Comparison of ENCODE assay signal across 10 mouse cellular contexts in genomic region chr2:167864228-167864627, GRCm38 (mm10).
DNase-seq lines count a peak whose midpoint lies in the region; ATAC-seq and TF ChIP-seq lines count a peak whose summit lies in the region.
"Had no signal": no experiment of that assay in that cellular context is flagged by ENCODE, and none has a peak within 500 bp of the region (broad histone marks: within the 10 kb centered on the region; RNA-seq: fewer than 3 reads in every experiment).

No protein-coding gene starts in this region.

- H3K4me1 ChIP-seq in heart, embryonic 12.5 days (replicated peaks) = peaks cover 84% of the 10 kb centered on the region
- peaks cover 12% of the 10 kb centered on the region; the same call in 1 of the 2 replicates for H3K4me1 ChIP-seq in kidney, postnatal 0 days (replicated peaks; ENCODE audit: insufficient read depth, low read length)
- H3K4me1 ChIP-seq in thymus, adult 2 months (replicated peaks; ENCODE audit: control insufficient read depth, insufficient read depth, low read length) = peaks cover 10% of the 10 kb centered on the region

- no peaks in the 10 kb centered on the region for H3K36me3 ChIP-seq in heart, embryonic 12.5 days
- no peaks in the 10 kb centered on the region for H3K36me3 ChIP-seq in kidney, postnatal 0 days (ENCODE audit: insufficient read depth, low read length)
- no peaks in the 10 kb centered on the region for H3K36me3 ChIP-seq in thymus, adult 2 months (ENCODE audit: control insufficient read depth, insufficient read depth, low read length)

- no peaks in the 10 kb centered on the region for H3K27me3 ChIP-seq in heart, embryonic 12.5 days (replicated peaks)
- no peaks in the 10 kb centered on the region for H3K27me3 ChIP-seq in kidney, postnatal 0 days (ENCODE audit: insufficient read depth, low read length)
- H3K27me3 ChIP-seq in thymus, adult 2 months (ENCODE audit: control insufficient read depth, insufficient read depth, low read length) = no peaks in the 10 kb centered on the region

- intact Hi-C loops in gastrocnemius, postnatal 14 days (cut with DNase I; ENCODE audit: low total_unique reads) = no loop called here
- intact Hi-C loops in gastrocnemius, postnatal 36 days (cut with DNase I) = no loop called here
- intact Hi-C loops in left cerebral cortex, postnatal 14 days (cut with DNase I) = no loop called here

- no peak overlapping the region for H3K27ac ChIP-seq in heart, embryonic 12.5 days (ENCODE audit: poor library complexity, severe bottlenecking)
- H3K27ac ChIP-seq in kidney, postnatal 0 days = peak overlapping the region; percentile 38; the same call in 1 of the 2 replicates
- H3K27ac ChIP-seq in thymus, adult 2 months (ENCODE audit: control insufficient read depth, insufficient read depth, low read length) = no peak overlapping the region
- H3K27ac ChIP-seq: hindbrain, postnatal 0 days; liver, embryonic 14.5 days had no signal

- H3K9me3 ChIP-seq in heart, embryonic 12.5 days (replicated peaks) = no peaks in the 10 kb centered on the region
- H3K9me3 ChIP-seq in kidney, postnatal 0 days (replicated peaks; ENCODE audit: low read length) = no peaks in the 10 kb centered on the region

- H3K9ac ChIP-seq in heart, embryonic 12.5 days = 0 out of 2 replicates have a peak overlapping the region, but pooled peaks have one; percentile 19
- H3K9ac ChIP-seq in kidney, postnatal 0 days (ENCODE audit: low read depth, low read length) = no peak overlapping the region
- H3K9ac ChIP-seq: liver, embryonic 14.5 days had no signal

- ATAC-seq in heart, embryonic 12.5 days (ENCODE audit: insufficient number of reproducible peaks, low FRiP score) = no peak
- no peak for ATAC-seq in kidney, postnatal 0 days (replicated peaks; ENCODE audit: low FRiP score, low read depth)
- ATAC-seq in monocyte, adult 5-6 weeks (replicated peaks; ENCODE audit: insufficient number of reproducible peaks, low FRiP score, low TSS enrichment, poor library complexity, severe bottlenecking) = peak; percentile 50
- ATAC-seq: hindbrain, postnatal 0 days had no signal

- peak; percentile 52 for DNase-seq in gastrocnemius, postnatal 14 days
- DNase-seq in gastrocnemius, postnatal 36 days = no peak
- peak; percentile 74 for DNase-seq in kidney, postnatal 0 days (ENCODE audit: low spot score)
- no peak for DNase-seq in thymus, adult 2 months
- no peak for DNase-seq in spleen, postnatal 10 days (ENCODE audit: low spot score in 2 of 2)
- no peak for DNase-seq in left cerebral cortex, postnatal 14 days (ENCODE audit: low spot score in 2 of 2)

- no peak overlapping the region for H3K4me3 ChIP-seq in heart, embryonic 12.5 days
- H3K4me3 ChIP-seq in kidney, postnatal 0 days (replicated peaks; ENCODE audit: low read depth, low read length) = no peak overlapping the region
- H3K4me3 ChIP-seq in thymus, adult 2 months (ENCODE audit: control insufficient read depth, insufficient read depth, low read length) = no peak overlapping the region

- TF ChIP-seq CTCF in kidney, postnatal 0 days (IDR thresholded peaks at IDR 0.05; ENCODE audit: low read depth) = no peak
- no peak for TF ChIP-seq CTCF in thymus, adult 2 months (IDR thresholded peaks at IDR 0.05; ENCODE audit: borderline replicate concordance, control insufficient read depth, extremely low read depth, insufficient read depth, low read length, poor library complexity)

- no peak for TF ChIP-seq POLR2A in thymus, adult 2 months (IDR thresholded peaks at IDR 0.05; ENCODE audit: control insufficient read depth, extremely low read depth, insufficient read depth, low read length, poor library complexity)

- no peak overlapping the region for H3K4me2 ChIP-seq in heart, embryonic 12.5 days
- H3K4me2 ChIP-seq in kidney, postnatal 0 days (ENCODE audit: low read length) = no peak overlapping the region

- 54% methylated on average over 8 of the region's 8 CpGs for WGBS in heart, embryonic 12.5 days
- 38% methylated on average over 8 of the region's 8 CpGs for WGBS in kidney, postnatal 0 days
- 28% methylated on average over 8 of the region's 8 CpGs for WGBS in thymus, adult 2 months

Comparison
In these comparisons a context has a peak if more than half of its experiments do, and no peak if none do; other contexts are left out.
1. DNase-seq: peak in gastrocnemius, postnatal 14 days (single experiment) and kidney, postnatal 0 days (single experiment); none in gastrocnemius, postnatal 36 days (0 of 2), thymus, adult 2 months (single experiment), spleen, postnatal 10 days (0 of 2) and left cerebral cortex, postnatal 14 days (0 of 2).